Mouse (Mus musculus): Measurements from ENCODE around the gene Ccm2. TPM values are rescaled to one million over a fixed set of nuclear protein-coding genes. Genes with fewer than 3 reads are reported as not detected.
A peak's percentile ranks its signal among the peaks of the same experiment; 100 is the strongest.
"Not testable (repeated sequence)": the region's sequence is repeated elsewhere in the genome, so short reads cannot be mapped to it uniquely, and the experiment has no call there.

Gene Ccm2
- 100 to 1,000 TPM in 2 of 3 experiments, 10 to 100 TPM in 1; 98.6 to 202 (median 183) TPM for polyA plus RNA-seq (2017; shearing (Covaris generic))

DNA sequence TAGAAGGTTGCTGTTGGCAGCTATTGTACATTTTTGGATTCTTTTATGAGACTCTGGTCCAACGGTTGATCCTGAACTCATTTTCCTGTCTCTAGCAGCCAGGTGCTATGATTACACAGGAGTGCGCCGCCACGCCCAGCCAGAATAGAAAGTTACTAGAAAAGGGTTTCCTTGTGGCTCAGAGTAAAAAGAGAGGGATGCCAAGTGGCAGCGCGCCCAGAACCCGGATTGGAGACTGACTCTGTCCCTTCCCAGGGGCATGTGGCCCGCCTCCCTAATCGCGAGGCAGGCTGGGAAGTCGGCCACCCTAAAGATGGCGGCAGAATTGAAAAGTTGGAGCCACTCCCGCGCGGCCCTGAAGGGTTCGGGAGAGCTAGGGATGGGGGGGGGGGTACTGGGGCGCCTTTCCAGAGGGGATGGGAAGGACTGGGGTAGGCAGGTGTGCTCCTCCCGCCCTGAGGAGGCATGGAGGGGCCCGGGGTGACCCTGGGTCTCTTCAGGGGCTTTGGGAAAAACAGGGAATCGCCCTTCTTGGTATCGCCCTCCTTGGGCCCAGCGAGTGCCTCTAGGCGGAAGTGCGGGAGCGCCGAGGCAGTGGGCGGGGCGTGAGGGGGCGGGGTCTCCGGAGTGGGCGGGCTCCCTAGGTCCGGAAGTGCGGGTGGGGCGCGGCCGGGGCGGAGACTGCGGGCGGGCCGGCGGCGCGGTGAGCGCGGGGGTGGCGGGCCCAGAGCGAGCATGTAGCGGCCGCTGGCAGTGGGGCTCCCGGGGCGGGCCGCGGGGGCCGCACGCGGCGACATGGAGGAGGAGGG, at the start of gene Ccm2:
Gene Ccm2 (plus strand): TSS at position 683 of the 809 bp plus-strand sequence.
- ATAC-seq: peak; percentile 79

DNA sequence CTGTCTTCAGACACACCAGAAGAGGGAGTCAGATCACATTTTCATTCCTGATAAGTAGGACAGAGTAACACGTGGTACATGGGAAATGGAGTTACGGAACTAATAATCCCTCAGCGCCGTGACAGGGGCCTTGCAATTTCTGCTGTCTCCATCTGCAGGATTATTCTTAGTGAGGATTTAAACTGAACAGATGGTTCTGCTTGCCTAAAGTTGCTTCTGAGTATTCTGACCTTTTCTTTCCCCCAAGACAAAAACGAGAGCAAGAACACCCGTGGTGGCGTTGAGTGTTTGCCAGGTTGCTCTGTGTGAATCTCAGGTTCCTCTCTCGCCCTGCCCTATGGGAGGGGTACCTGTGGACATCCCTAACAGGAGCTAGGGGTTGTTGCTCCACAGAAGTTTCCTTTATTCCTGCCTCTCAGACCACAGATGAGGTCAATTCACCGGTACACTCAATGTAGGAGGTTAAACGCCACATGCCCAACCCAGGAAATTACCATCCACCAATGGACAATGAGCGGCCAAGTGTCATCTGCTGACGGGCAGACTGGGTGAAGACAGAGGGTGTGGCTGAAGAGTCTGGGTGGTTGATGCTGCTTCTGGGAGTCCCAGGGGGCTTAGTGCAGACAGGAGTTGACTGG, 49.3 kb upstream of the Ccm2 start:
- ATAC-seq: peak; percentile 58

GRCm38 (mm10) chr11:6502506-6502905, 44.2 kb upstream of the Ccm2 start:
- no peak for ATAC-seq

- no peak for ATAC-seq
These were observed 42.5 kb upstream of the Ccm2 start for GRCm38 (mm10) chr11:6504226-6504625.

- no peak for ATAC-seq
These were observed 42.0 kb upstream of the Ccm2 start for GRCm38 (mm10) chr11:6504689-6505088.

DNA sequence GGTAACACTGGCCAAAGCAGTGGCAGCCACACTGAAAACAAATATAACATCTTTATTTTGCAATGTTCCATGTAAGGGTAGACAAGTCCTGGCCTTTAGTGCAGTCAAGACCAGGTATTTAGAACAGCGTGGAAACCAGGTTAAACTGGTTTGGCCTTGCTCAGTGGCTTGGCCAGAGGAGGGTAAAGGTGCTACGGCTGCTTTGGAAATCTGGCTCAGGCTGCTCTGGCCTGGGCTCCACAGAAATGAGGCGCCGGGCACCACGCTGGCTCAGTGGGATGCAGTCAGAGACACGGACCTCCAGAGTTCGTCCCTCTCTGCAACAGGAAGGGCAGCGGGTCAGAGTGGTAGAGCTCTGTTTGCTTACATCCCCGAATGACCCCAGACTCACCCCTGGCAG, 40.2 kb upstream of the Ccm2 start:
- no peak for ATAC-seq

DNA sequence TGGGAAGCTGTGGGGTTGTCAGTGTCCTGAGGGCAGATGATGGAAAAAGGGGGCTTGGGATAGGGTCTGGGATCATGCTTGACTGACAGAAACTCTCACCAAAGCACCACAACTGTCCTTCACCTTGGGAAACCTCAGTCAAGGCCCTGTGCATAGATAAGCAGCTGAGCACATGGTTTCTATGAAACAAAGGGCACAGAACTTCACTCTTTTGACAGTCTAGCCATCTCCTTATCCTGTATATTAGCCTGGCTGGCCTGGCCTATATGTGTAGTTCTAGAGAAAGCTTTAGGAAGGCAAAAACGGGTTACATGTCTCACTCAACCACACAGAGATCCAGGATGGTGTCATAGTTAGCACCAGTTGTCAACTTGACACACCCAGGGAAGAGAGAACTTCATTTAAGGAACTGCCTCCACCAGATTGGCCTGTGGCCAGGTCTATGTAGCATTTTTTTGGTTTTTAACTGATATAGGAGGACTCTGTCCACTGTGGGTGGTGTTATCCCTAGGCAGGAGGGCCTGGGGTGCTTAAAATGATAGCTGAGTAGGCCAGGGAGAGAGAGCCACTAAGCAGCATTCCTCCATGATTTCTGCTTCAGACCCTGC, 38.3 kb upstream of the Ccm2 start:
- no peak for ATAC-seq

DNA sequence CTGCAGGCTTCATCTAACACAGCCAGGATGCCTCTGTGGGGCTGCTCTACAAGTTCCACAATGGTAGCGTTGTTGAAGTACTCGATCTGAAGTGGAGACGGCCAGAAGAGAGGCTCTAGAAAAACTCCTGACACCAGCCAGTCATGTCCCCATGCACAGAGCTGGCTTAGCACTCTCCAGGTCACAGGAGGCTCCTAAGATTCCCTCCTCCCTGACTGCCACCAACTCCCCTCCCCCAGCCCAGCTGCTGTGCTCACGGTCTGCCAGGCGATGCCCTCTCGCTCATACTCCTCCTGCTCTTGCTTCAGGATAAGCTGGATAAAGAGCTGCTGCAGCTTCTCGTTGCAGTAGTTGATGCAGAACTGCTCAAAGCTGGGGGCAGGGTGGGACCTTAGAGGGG, 31.9 kb upstream of the Ccm2 start:
- no peak for ATAC-seq

DNA sequence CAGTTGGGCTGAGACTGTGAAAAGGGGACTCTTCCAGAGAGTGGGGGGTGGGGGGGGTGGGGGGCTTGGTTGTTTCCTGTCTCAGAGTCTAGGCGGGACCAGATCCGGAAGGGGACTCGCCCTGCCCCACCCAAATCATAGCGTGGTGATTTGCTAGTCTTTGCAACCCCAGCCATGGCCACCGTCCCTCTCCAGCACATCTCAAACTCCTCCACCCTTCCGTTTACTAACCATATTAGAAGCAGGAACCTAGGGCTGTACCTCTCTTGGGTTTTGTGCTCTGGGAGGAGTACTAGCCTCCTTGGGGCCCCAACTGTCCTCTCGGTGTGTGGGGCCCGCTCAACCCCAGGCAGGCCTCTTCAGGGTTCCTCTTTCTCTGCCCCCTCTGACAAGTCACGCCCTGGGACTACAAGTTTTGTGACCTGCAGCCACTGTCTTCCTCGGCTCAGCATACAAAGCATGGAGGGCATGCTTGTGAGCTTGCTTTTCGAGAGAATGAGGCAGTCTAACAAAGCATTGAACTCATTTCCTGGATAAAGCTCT, 27.1 kb upstream of the Ccm2 start:
- peak; percentile 23 for ATAC-seq

- peak; percentile 87 for ATAC-seq
These were observed 26.0 kb upstream of the Ccm2 start, which contains the start of gene Myo1g for GRCm38 (mm10) chr11:6520507-6521173. TSS of gene Myo1g (minus strand) at chr11:6520965.

DNA sequence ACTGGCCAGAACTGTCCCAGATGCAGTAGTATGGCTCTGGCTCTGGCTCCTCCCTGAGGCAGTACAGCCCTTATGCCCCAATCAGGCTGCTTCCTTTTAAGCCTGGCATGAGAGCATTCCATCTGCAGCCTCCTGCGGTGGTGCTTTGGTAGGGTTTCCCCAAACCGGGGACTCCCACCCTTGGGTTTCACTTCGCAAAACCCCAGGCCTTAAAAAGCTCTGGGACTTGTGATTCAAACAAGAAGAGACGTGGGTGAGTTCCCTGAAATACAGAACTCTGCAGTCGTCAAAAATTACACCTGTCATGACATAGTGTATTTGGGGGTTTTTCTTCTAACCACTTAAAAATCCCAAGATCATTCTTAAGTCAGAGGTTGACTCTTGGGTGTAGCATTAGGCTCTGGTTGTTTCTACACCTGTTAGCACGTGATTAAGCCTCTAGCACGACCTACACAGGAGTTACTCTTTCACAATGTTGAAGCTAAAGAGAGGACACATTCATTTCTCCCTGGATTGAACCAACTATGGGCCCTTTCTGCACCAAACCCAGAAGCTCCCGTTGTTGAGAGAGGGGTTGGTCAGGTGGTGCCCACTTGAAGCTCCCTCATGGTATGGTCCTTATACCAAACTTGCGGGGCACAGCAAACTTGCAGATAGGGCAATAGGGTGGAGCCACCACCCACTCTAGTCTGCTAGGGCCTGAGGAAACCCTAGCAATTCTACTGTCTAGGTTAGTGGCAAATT, 23.7 kb upstream of the Ccm2 start:
- peak; percentile 32 for ATAC-seq

- no peak for ATAC-seq
These were observed 23.0 kb upstream of the Ccm2 start for GRCm38 (mm10) chr11:6523662-6524088.

DNA sequence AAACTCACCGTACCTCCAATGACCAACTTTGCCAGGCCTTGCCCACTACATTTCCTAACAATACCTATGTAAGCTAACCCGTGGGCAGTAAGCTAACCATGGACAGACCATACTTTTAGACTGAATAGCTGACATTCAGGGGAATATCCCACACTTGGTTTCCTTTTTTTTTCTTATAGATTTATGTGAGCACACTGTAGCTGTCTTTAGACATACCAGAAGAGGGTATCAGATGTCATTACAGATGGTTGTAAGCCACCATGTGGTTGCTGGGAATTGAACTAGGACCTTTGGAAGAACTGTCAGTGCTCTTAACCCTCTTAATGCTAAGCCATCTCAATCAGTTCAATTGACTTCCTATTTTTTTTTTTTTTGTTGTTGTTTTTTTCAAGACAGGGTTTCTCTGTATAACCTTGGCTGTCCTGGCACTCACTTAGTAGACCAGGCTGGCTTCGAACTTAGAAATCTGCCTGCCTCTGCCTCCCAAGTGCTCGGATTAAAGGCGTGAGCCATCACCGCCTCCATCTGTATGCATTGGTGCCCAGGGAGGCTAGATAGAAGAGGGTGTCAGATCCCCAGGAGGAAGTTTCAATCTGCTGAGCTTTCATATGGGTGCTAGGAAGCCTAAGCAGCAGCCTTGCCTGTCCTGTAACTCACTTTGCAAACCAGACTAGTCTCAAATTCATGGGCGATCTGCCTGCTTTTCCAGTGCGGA, 22.4 kb upstream of the Ccm2 start:
- no peak for ATAC-seq

- no peak for ATAC-seq
These were observed 21.8 kb upstream of the Ccm2 start for GRCm38 (mm10) chr11:6524880-6525238.

- ATAC-seq: no peak
These were observed 21.4 kb upstream of the Ccm2 start for GRCm38 (mm10) chr11:6525241-6525640.

- not testable (repeated sequence) for ATAC-seq
These were observed 20.0 kb upstream of the Ccm2 start for GRCm38 (mm10) chr11:6526526-6527255.

DNA sequence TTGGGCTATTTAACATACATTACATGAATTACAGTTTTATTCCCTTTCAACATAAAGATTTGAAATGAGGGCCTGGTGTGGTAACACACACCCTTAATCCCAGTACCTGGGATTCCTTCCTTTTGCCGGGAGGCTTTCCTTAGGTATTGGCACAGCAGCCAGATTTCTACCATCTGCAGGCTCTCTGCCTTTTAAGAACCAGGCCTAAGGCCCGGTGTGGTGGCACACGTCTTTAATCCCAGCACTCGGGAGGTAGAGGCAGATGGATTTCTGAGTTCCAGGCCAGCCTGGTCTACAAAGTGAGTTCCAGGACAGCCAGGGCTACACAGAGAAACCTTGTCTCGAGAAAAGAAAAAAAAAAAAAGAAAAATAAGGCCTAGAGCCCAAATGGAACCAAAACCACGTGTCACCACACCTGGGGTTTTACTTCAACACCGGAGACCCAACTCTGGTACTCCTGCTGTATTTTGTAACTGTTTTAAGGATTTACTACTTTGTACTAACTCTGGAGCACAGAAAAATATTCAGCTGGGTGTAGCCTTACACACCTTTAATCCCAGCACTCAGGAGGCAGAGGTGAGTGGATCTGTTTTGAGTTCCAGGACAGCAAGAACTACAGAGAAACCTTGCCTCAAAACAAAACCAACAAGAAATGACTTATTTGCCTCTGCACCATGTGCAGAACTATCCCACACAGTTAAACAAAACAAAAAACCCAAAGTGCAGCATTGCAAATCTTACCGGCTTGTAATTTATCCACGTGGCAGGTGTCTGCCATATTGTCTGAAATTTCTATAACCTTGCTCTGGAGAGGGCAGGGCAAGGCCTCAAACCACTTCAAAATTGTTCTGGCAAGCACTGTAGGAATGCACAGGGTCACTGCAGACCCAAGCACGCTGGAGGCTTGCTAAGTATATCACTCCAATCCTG, 19.2 kb upstream of the Ccm2 start:
- ATAC-seq: no peak

- peak; percentile 97 for ATAC-seq
These were observed 18.3 kb upstream of the Ccm2 start for GRCm38 (mm10) chr11:6528186-6529006.

- no peak for ATAC-seq
These were observed 16.7 kb upstream of the Ccm2 start for GRCm38 (mm10) chr11:6529961-6530360.

Data from inflammation-experienced regulatory T-cells, adult 6 months (primary cell).